Mouse (Mus musculus) embryonic facial prominence, embryonic 13.5 days (tissue): ENCODE results near the gene Mpst. TPM values are rescaled to one million over a fixed set of nuclear protein-coding genes. Genes with fewer than 3 reads are reported as not detected.
A peak's percentile ranks its signal among the peaks of the same experiment; 100 is the strongest.

ENCODE experiments used
- ATAC-seq: fragments of 200-750 bp; cut with Nextera tagmentation; 2 replicates; pipeline ENCODE4 v1.8.0; 2017; ENCODE audit warnings: low read depth; ENCODE audit not compliant: insufficient number of reproducible peaks, insufficient read depth, low FRiP score, low TSS enrichment
- H3K27ac ChIP-seq: fragments of 300-500 bp; sonication (generic); 2 replicates; pipeline ENCODE4 v1.5.1; 2015; ENCODE audit warnings: moderate library complexity, mild to moderate bottlenecking, inconsistent platforms
- H3K27me3 ChIP-seq: fragments of 300-500 bp; sonication (generic); 2 replicates; pipeline ENCODE4 v1.6.1; 2015; ENCODE audit warnings: mild to moderate bottlenecking, inconsistent platforms
- H3K36me3 ChIP-seq: fragments of 300-500 bp; sonication (generic); 2 replicates; pipeline ENCODE4 v1.6.1; 2015; ENCODE audit warnings: mild to moderate bottlenecking, inconsistent platforms
- H3K4me1 ChIP-seq: fragments of 300-500 bp; sonication (generic); 2 replicates; pipeline ENCODE4 v1.6.1; 2015; ENCODE audit warnings: inconsistent platforms
- H3K4me2 ChIP-seq: fragments of 300-500 bp; sonication (generic); 2 replicates; pipeline ENCODE4 v1.6.1; 2015; ENCODE audit warnings: moderate library complexity, mild to moderate bottlenecking, inconsistent platforms
- H3K4me3 ChIP-seq: fragments of 300-500 bp; sonication (generic); 2 replicates; pipeline ENCODE4 v1.5.1; 2015; ENCODE audit warnings: mild to moderate bottlenecking, inconsistent platforms
- H3K9ac ChIP-seq: fragments of 300-500 bp; sonication (generic); 2 replicates; pipeline ENCODE4 v1.6.1; 2015; ENCODE audit warnings: mild to moderate bottlenecking, inconsistent platforms
- H3K9me3 ChIP-seq: fragments of 300-500 bp; sonication (generic); 2 replicates; pipeline ENCODE4 v1.6.1; 2016; ENCODE audit warnings: inconsistent platforms
- WGBS: fragments of 180-500 bp; shearing (Covaris S2); methylation state at CpG from one replicate; pipeline ENCODE4 v1.1.7; 2015; ENCODE audit warnings: mixed read lengths; 5-methylcytosine and 5-hydroxymethylcytosine counted together
- polyA plus RNA-seq: library from polyadenylated mRNA; unstranded; fragments of >200 nt; fragmentation: Nextera tagmentation; extraction: Ambion mirVana; gene quantifications from 2 replicates; pipeline ENCODE4 v1.2.1, GENCODE M21; 2015

Mpst gene
- polyA plus RNA-seq, 1 experiment from 2014 or later: 2.6 TPM

DNA sequence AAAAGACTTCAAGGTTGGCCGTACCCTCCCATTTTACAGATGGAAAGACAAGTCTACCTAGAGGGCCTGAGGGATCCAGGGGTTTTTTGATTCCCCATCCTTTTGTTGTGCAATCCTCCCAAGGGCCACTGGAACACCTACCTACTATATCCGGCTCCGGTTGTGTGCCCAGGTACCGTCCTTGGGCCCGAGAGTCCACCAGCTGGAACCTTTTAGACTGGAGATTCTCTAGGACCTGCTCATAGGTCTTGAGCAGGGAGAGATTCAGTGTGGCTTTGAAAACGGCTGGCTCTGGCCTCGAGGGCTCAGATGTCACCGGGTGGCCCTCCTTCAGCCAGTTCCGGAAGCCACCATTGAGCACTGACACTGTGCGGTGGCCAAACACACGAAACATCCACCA lies 1.1 kb upstream of the Mpst start:
- Histone ChIP-seq H3K27me3 (peaks cover 22% of the 10 kb centered on the region), H3K4me1 (peaks cover 54% of the 10 kb centered on the region), H3K4me2 (peak overlapping the region; percentile 82), H3K9ac (peak overlapping the region; percentile 80), H3K4me3 (peak overlapping the region; percentile 63), H3K27ac (0 out of 2 replicates have a peak overlapping the region, but pooled peaks have one; percentile 91), H3K9me3 (no peaks in the 10 kb centered on the region), H3K36me3 (no peaks in the 10 kb centered on the region)
- ATAC-seq: no peak
- 48% methylated on average over 11 of the region's 11 CpGs for WGBS

DNA sequence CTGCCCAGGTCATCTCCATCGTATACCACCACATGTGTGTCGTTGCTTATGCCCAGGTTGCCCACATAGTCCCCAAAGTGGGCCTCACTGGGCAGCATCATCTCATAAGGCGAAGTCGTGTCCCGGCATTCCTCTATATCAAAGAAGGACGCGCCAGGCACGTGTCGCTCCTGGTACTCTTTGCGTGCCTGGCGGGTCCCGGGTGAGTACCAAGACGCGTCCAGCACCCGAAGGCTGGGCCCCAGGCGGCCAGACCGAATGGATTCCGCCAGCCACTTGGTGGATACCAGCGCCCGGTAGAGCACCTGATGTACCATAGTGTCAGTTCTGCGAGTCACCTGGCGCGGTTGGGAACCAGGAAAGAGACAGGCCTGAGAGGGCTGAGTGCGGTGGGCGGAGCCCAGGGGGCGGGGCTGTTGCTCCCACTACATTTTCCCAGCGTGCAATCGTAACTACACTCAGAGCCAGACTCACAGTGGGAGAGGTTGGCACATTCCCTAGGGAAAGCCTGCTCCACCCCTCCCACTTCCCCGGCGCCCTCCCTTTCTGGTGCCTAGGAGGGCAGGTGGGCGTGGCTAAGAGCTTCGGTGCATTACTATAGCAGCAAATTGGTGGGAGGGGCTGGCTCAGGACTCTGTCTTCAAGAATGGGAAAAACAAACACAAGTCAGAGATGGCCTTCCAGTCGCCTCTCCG lies 552 bp upstream of the Mpst start, which contains the start of gene Tst:
TSS of gene Tst (minus strand) at position 391 of the 695 bp plus-strand sequence.
- Histone ChIP-seq H3K36me3 (peaks cover 1% of the 10 kb centered on the region; the same call in 1 of the 2 replicates), H3K4me3 (peak within 1 kb of the TSS; percentile 63), H3K4me1 (peaks cover 59% of the 10 kb centered on the region), H3K9me3 (no peaks in the 10 kb centered on the region), H3K27ac (peak within 1 kb of the TSS; percentile 91), H3K9ac (peak within 1 kb of the TSS; percentile 80), H3K27me3 (peaks cover 27% of the 10 kb centered on the region), H3K4me2 (peak within 1 kb of the TSS; percentile 82)
- ATAC-seq: peak; percentile 76
- WGBS: 2% methylated on average over 34 of the region's 34 CpGs

DNA sequence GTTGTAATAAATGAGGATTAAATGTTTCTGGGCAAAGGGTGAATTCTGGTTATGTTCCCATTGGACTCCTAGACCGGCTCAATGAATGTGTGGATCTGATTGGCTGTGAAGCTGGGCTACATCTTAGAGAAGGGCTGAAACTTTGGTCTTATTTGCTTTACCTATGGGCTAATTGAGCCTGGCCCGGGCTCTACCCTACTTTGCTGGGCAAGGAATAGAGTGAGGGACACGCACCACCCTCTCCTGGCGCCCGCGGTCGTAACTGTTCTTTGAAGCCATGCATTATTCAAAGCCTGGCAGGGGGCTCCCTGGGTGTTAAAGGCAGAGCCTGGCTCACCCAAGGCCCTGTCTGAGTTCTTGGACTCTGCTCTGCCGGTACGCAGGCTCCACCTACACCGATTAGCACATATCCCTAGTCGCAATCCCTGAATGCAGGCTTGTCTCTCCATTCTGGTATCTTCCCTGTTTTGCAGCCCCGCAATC lies 3.4 kb downstream of the Mpst start:
- Histone ChIP-seq H3K4me1 (peaks cover 32% of the 10 kb centered on the region), H3K4me3 (peak overlapping the region; percentile 27), H3K9ac (peak overlapping the region; percentile 55), H3K4me2 (peak overlapping the region; percentile 55), H3K27ac (no peak overlapping the region), H3K27me3 (peaks cover 43% of the 10 kb centered on the region), H3K9me3 (no peaks in the 10 kb centered on the region), H3K36me3 (peaks cover 8% of the 10 kb centered on the region; the same call in 1 of the 2 replicates)
- ATAC-seq: no peak
- WGBS: 16% methylated on average over 12 of the region's 12 CpGs

DNA sequence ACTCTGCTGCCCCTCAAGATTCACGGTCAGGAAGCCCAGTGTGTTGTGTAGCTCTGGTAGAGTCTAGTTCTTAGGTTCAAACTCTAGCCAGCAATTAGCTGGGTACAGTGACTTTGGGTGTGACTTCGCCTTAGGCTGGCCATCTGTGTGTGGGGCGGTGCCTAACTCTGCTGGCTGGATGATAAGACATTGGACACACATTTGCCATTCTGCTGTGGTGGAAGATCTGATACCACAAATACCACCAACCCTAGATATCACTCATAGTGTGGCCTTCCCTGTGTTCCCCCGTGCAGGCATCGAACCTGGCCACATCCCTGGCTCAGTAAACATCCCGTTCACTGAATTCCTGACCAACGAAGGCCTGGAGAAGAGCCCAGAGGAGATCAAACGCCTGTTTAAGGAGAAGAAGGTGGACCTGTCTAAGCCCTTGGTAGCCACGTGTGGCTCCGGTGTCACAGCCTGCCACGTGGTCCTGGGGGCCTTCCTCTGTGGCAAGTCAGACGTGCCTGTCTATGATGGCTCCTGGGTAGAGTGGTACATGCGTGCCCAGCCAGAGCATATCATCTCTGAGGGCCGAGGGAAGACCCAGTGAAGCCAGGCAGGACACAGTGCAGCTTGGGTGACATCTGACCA lies 7.0 kb downstream of the Mpst start:
- no peak for ATAC-seq
- Histone ChIP-seq H3K27me3 (peaks cover 40% of the 10 kb centered on the region), H3K9me3 (no peaks in the 10 kb centered on the region), H3K4me1 (peaks cover 13% of the 10 kb centered on the region), H3K36me3 (peaks cover 8% of the 10 kb centered on the region; the same call in 1 of the 2 replicates), H3K27ac (no peak overlapping the region), H3K4me2 (no peak overlapping the region), H3K4me3 (no peak overlapping the region), H3K9ac (no peak overlapping the region)
- WGBS: 85% methylated on average over 14 of the region's 14 CpGs

DNA sequence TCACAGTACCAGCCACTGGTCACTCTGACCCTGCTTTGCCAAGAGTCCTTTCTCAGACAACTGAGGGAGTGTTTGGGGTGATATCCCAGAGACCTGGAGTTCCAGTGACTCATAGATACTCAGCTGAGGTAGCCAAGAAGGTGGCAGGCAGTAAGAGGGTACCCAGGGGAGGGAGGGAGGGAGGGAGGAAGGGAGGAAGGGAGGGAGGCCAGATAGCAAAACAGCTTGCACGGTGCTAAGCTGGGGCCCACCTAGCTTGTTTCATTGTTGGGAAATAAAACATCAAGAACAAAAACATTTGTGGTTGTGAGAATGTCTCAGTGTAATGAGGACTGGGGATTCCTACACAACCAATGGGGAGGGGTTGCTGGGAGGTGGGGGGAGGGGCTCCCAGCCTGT lies 7.5 kb downstream of the Mpst start:
- whole genome bisulfite sequencing: 75% methylated on average over 1 of the region's 1 CpGs
- no peak overlapping the region for H3K9ac ChIP-seq
- H3K4me2 ChIP-seq: no peak overlapping the region
- ATAC-seq: no peak
- peaks cover 8% of the 10 kb centered on the region; the same call in 1 of the 2 replicates for H3K36me3 ChIP-seq
- H3K27ac ChIP-seq: no peak overlapping the region
- no peaks in the 10 kb centered on the region for H3K9me3 ChIP-seq
- peaks cover 13% of the 10 kb centered on the region for H3K4me1 ChIP-seq
- H3K4me3 ChIP-seq: no peak overlapping the region
- peaks cover 35% of the 10 kb centered on the region for H3K27me3 ChIP-seq

DNA sequence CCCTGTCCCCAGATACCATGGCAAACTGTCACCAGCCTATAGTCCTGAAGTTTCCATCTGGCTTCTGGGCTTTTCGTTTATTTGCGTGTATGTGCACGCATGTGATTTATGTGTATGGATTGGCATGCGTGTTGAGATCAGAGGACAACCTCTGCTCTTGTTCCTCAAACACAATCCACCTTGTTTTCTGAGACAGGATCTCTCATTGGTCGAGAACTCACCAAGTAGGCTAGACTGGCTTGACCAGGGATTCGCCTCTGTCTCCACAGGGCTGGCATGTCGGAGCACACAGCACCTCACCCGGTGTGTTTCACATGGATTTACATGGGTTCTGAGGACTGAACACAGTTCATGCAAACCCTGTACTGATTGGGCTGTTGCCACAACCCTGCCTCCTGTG lies 7.9 kb downstream of the Mpst start:
- no peaks in the 10 kb centered on the region for H3K9me3 ChIP-seq
- no peak overlapping the region for H3K4me3 ChIP-seq
- no peak overlapping the region for H3K9ac ChIP-seq
- H3K4me2 ChIP-seq: no peak overlapping the region
- H3K4me1 ChIP-seq: peaks cover 13% of the 10 kb centered on the region
- no peak overlapping the region for H3K27ac ChIP-seq
- no peak for ATAC-seq
- peaks cover 8% of the 10 kb centered on the region; the same call in 1 of the 2 replicates for H3K36me3 ChIP-seq
- H3K27me3 ChIP-seq: peaks cover 30% of the 10 kb centered on the region
- WGBS: 88% methylated on average over 8 of the region's 8 CpGs

DNA sequence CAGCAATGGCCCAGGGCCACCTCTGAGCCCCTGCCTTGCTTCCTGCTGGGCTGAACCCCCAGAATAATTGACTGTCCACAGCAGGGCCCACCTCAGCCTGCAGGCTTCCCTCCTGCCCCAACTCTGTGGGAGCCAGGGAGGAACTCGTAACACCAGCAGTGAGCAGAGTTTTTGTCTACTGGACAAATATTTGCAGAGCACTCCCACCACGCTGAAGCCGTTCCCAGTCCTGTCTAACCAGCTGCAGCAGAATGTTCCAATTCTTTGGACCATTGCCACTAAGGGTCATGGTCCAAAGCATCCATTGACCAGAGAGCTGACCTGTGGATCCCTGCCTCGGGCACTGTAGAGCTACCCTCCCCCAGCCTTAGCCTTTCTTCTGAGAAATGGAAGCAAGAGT lies 10.7 kb downstream of the Mpst start:
- 0 out of 2 replicates have a peak overlapping the region, but pooled peaks have one; percentile 28 for H3K27ac ChIP-seq
- no peak overlapping the region for H3K4me3 ChIP-seq
- no peak overlapping the region for H3K4me2 ChIP-seq
- H3K27me3 ChIP-seq: peaks cover 7% of the 10 kb centered on the region
- no peak for ATAC-seq
- H3K4me1 ChIP-seq: no peaks in the 10 kb centered on the region
- no peak overlapping the region for H3K9ac ChIP-seq
- H3K36me3 ChIP-seq: peaks cover 5% of the 10 kb centered on the region; the same call in 1 of the 2 replicates
- 8% methylated on average over 4 of the region's 4 CpGs for WGBS
- H3K9me3 ChIP-seq: no peaks in the 10 kb centered on the region

DNA sequence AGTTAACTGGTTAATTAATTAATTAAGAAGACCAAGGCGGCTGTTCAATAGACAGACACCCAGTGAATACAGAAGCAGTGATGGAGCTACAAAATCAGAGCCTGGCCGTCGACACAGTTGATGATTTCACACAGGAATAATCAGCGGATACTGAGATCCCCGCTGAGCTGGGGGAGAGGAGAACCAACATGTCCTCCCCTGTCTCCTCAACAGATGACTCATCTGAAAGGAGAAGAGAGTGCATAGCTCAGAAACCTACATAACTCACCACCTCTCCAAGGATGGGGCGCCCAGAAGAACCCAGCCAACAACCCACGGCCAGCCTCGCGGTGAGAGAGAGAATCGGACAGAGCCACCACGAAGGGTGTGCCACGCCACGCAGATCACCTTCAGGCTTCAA lies 14.2 kb downstream of the Mpst start:
- Histone ChIP-seq H3K9ac (no peak overlapping the region), H3K36me3 (no peaks in the 10 kb centered on the region), H3K4me2 (no peak overlapping the region), H3K4me3 (no peak overlapping the region), H3K4me1 (peaks cover 3% of the 10 kb centered on the region; the same call in 1 of the 2 replicates), H3K27me3 (peaks cover 9% of the 10 kb centered on the region; the same call in 1 of the 2 replicates), H3K9me3 (no peaks in the 10 kb centered on the region), H3K27ac (no peak overlapping the region)
- 82% methylated on average over 13 of the region's 13 CpGs for WGBS
- no peak for ATAC-seq

DNA sequence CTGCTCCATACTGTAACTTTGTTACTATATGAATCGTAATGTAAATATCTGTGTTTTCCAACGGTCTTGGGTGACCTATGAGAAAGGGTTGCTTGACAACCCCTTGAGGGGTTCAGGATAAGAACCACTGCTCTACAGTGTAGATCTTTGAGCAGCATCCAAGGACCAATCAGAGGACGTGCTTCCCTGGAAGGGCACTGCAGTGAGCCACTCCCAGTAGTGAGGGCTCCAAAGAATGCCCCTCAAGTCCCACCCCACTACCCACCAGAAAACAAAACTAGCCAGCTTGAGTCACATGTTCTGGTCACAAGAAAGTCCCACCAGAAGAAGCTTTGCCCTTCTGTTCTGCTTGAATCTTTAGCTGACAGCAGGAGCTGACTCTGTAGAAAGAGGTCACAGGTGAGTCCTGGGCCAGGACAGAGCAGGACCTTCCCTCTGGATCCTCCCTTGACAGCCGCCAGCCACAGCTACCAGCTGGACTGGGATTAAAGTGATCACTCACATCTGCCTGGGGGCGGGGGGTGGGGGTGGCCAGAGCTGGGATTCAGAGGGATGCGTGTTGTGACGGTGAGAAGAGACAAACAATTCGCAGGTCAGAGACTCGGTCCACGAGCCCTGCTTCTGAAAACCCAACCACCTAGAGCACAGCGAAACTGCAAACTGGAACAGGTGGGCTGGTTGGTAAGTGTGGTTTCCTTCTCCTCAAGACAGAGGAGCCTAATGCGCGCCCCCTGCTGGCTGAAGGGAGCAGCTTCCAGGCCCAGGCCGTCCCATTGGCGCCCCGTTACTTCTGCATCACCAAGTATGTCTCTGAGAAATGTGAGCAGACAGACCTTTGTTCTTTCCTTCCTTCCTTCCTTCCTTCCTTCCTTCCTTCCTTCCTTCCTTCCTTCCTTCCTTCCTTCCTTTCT lies 16.1 kb downstream of the Mpst start:
- no peak overlapping the region for H3K4me3 ChIP-seq
- 17% methylated on average over 15 of the region's 16 CpGs for WGBS
- H3K9ac ChIP-seq: no peak overlapping the region
- no peak overlapping the region for H3K27ac ChIP-seq
- peak overlapping the region; percentile 27; the same call in 1 of the 2 replicates for H3K4me2 ChIP-seq
- no peaks in the 10 kb centered on the region for H3K9me3 ChIP-seq
- no peaks in the 10 kb centered on the region for H3K36me3 ChIP-seq
- H3K4me1 ChIP-seq: peaks cover 3% of the 10 kb centered on the region; the same call in 1 of the 2 replicates
- no peak for ATAC-seq
- peaks cover 10% of the 10 kb centered on the region; the same call in 1 of the 2 replicates for H3K27me3 ChIP-seq

DNA sequence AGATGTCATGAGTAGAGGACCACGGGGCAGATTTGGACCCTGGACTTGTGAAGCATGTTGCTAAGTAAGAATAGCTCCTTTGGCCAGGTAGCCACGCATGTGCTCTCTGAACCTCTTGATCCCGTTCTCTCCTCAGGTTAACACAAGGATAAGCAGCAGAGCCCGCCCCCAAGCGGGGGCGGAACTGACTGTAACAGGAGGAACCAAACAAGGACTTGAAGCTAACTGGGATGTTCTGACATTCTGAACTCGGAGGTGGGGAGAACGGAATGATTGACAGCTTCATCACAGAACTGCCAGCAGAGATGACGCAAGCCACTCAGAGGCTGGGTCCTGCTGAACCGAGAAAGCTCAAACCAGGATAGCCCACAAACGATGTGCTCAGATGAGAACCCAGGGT lies 18.3 kb downstream of the Mpst start:
- H3K9ac ChIP-seq: no peak overlapping the region
- H3K27me3 ChIP-seq: peaks cover 10% of the 10 kb centered on the region; the same call in 1 of the 2 replicates
- WGBS: 21% methylated on average over 11 of the region's 11 CpGs
- H3K27ac ChIP-seq: no peak overlapping the region
- peaks cover 12% of the 10 kb centered on the region for H3K4me1 ChIP-seq
- ATAC-seq: no peak
- no peak overlapping the region for H3K4me2 ChIP-seq
- H3K4me3 ChIP-seq: no peak overlapping the region
- H3K36me3 ChIP-seq: no peaks in the 10 kb centered on the region
- H3K9me3 ChIP-seq: no peaks in the 10 kb centered on the region

DNA sequence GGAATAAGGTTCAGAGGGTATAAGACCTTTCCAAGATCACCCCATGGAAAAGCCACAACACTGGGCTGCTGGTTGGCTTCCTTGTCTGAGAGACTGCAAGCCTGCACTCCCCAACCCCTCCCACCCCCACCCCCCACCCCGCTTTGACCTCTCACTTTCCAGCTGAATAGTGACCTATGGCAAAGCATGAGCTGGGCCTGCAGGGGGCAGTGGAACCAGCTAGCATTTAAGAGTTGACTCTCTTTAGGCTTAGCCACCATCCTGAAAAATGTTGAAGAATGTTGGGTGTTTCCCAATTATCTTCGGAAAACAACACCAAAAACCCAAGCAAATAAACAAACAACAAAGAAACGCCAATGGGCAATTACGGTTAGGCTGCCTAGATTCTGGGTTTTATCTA lies 19.0 kb downstream of the Mpst start:
- 67% methylated on average over 4 of the region's 4 CpGs for WGBS
- Histone ChIP-seq H3K4me2 (no peak overlapping the region), H3K27me3 (peaks cover 10% of the 10 kb centered on the region; the same call in 1 of the 2 replicates), H3K36me3 (no peaks in the 10 kb centered on the region), H3K9me3 (no peaks in the 10 kb centered on the region), H3K27ac (no peak overlapping the region), H3K4me3 (no peak overlapping the region), H3K4me1 (peaks cover 19% of the 10 kb centered on the region), H3K9ac (no peak overlapping the region)
- ATAC-seq: no peak
